8 mouse cellular contexts compared by ENCODE assay signal in genomic region chr4:108578840-108579742, GRCm38 (mm10). TPM values are rescaled to one million over a fixed set of nuclear protein-coding genes. Genes with fewer than 3 reads are reported as not detected.
DNase-seq lines count a peak whose midpoint lies in the region; ATAC-seq lines count a peak whose summit lies in the region.

TSS of gene Prpf38a (minus strand) at chr4:108579336.
TSS of gene Orc1 (plus strand) at chr4:108579423.

- H3K4me2 ChIP-seq in hindbrain, embryonic 12.5 days (replicated peaks), result peak within 1 kb of the TSS; percentile 96

- peak; percentile 99 for DNase-seq in NIH3T3 (ENCODE audit: low read depth)
- DNase-seq in cerebellum, postnatal 10 days, result peak; percentile 99
- DNase-seq in frontal cortex, postnatal 10 days (ENCODE audit: low spot score in 2 of 2), result peak; percentile 96 to 97
- DNase-seq in layer of hippocampus, postnatal 14 days (ENCODE audit: low spot score in 2 of 2), result peak; percentile 95 to 98
- DNase-seq in lung, postnatal 14 days, result peak; percentile 99
- peak; percentile 91 for DNase-seq in retina, adult 2 months (ENCODE audit: low read depth, low spot score)
- peak; percentile 96 to 97 for DNase-seq in thymus, postnatal 36 days

- peaks cover 15% of the 10 kb centered on the region for H3K36me3 ChIP-seq in hindbrain, embryonic 12.5 days

- no peaks in the 10 kb centered on the region for H3K9me3 ChIP-seq in hindbrain, embryonic 12.5 days (replicated peaks)

- H3K27me3 ChIP-seq in hindbrain, embryonic 12.5 days, result no peaks in the 10 kb centered on the region

- WGBS in hindbrain, embryonic 12.5 days, result under 1% methylated on average over 64 of the region's 64 CpGs

- H3K4me3 ChIP-seq in hindbrain, embryonic 12.5 days, result peak within 1 kb of the TSS; percentile 78

- peaks cover 21% of the 10 kb centered on the region for H3K4me1 ChIP-seq in hindbrain, embryonic 12.5 days

- H3K9ac ChIP-seq in hindbrain, embryonic 12.5 days, result peak within 1 kb of the TSS; percentile 77

- peak; percentile 99 for ATAC-seq in hindbrain, embryonic 12.5 days (ENCODE audit: low FRiP score)

- H3K27ac ChIP-seq in hindbrain, embryonic 12.5 days, result peak within 1 kb of the TSS; percentile 71

RNA-seq across cellular contexts. Expression of gene Prpf38a, which starts in this region (rescaled TPM):
- 91.8 and 94.5 TPM in 2 replicates for polyA plus RNA-seq in hindbrain, embryonic 12.5 days (2016; fragmentation: Nextera tagmentation; extraction: Ambion mirVana)
- 10 to 100 TPM; 35.1 to 37.0 TPM for total RNA-seq in layer of hippocampus, postnatal 14 days (2021)

RNA-seq across cellular contexts. Expression of gene Orc1, which starts in this region (rescaled TPM):
- 6.7 and 8.5 TPM in 2 replicates for polyA plus RNA-seq in hindbrain, embryonic 12.5 days (2016; fragmentation: Nextera tagmentation; extraction: Ambion mirVana)
- total RNA-seq in layer of hippocampus, postnatal 14 days (2021), result under 1 TPM; 0.19 to 0.53 TPM

Comparison
In these comparisons a context has a peak if more than half of its experiments do, and no peak if none do; other contexts are left out.
1. Peak in every context shown above with its lines: DNase-seq, ATAC-seq, H3K4me3 ChIP-seq and H3K27ac ChIP-seq.